Mouse (Mus musculus): Measurements from ENCODE around the gene Jmjd1c. TPM values are rescaled to one million over a fixed set of nuclear protein-coding genes. Genes with fewer than 3 reads are reported as not detected.

Gene Jmjd1c
- polyA plus RNA-seq, 1 experiment from 2014 or later: 31.6 TPM

GRCm38 (mm10) chr10:67097437-67098150 lies 1.7 kb downstream of the Jmjd1c start:
- Histone ChIP-seq H3K27ac (peak overlapping the region; percentile 96), H3K27me3 (ENCODE audit: low read depth, poor library complexity, severe bottlenecking) (no peaks in the 10 kb centered on the region)

GRCm38 (mm10) chr10:67098408-67099050 lies 2.6 kb downstream of the Jmjd1c start:
- H3K4me1 ChIP-seq: peaks cover 67% of the 10 kb centered on the region
- no peak overlapping the region for H3K27ac ChIP-seq
- 17% methylated on average over 7 of the region's 7 CpGs for WGBS
- no peaks in the 10 kb centered on the region for H3K9me3 ChIP-seq (replicated peaks)
- H3K27me3 ChIP-seq (ENCODE audit: low read depth, poor library complexity, severe bottlenecking): no peaks in the 10 kb centered on the region
- peak overlapping the region; percentile 89 for H3K4me3 ChIP-seq
- no peak for DNase-seq (ENCODE audit: low spot score)
- H3K36me3 ChIP-seq: no peaks in the 10 kb centered on the region

More at GRCm38 (mm10) chr10:67097437-67098150, 1.7 kb downstream of the Jmjd1c start:
- Histone ChIP-seq H3K9me3 (replicated peaks) (no peaks in the 10 kb centered on the region), H3K4me1 (peaks cover 58% of the 10 kb centered on the region), H3K4me3 (peak overlapping the region; percentile 89), H3K36me3 (no peaks in the 10 kb centered on the region)
- WGBS: 0% methylated on average over 15 of the region's 15 CpGs
- no peak for DNase-seq (ENCODE audit: low spot score)

- no peaks in the 10 kb centered on the region for H3K36me3 ChIP-seq
- H3K27ac ChIP-seq: no peak overlapping the region
- H3K9me3 ChIP-seq (replicated peaks): no peaks in the 10 kb centered on the region
- no peak for DNase-seq (ENCODE audit: low spot score)
- 61% methylated on average over 13 of the region's 13 CpGs for WGBS
- H3K27me3 ChIP-seq (ENCODE audit: low read depth, poor library complexity, severe bottlenecking): no peaks in the 10 kb centered on the region
- H3K4me1 ChIP-seq: peaks cover 73% of the 10 kb centered on the region
- no peak overlapping the region for H3K4me3 ChIP-seq
Measured at GRCm38 (mm10) chr10:67099183-67099929, 3.4 kb downstream of the Jmjd1c start.

- 47% methylated on average over 7 of the region's 7 CpGs for WGBS
- Histone ChIP-seq H3K36me3 (no peaks in the 10 kb centered on the region), H3K27ac (no peak overlapping the region), H3K4me3 (no peak overlapping the region), H3K9me3 (replicated peaks) (no peaks in the 10 kb centered on the region), H3K27me3 (ENCODE audit: low read depth, poor library complexity, severe bottlenecking) (no peaks in the 10 kb centered on the region), H3K4me1 (peaks cover 80% of the 10 kb centered on the region)
- DNase-seq (ENCODE audit: low spot score): no peak
Measured at GRCm38 (mm10) chr10:67100011-67100661, 4.2 kb downstream of the Jmjd1c start.

GRCm38 (mm10) chr10:67100831-67101251 lies 4.9 kb downstream of the Jmjd1c start:
- no peak for DNase-seq (ENCODE audit: low spot score)
- WGBS: 61% methylated on average over 9 of the region's 9 CpGs
- H3K4me1 ChIP-seq: peaks cover 85% of the 10 kb centered on the region
- H3K27me3 ChIP-seq (ENCODE audit: low read depth, poor library complexity, severe bottlenecking): no peaks in the 10 kb centered on the region
- no peaks in the 10 kb centered on the region for H3K9me3 ChIP-seq (replicated peaks)
- no peak overlapping the region for H3K4me3 ChIP-seq
- H3K36me3 ChIP-seq: no peaks in the 10 kb centered on the region
- no peak overlapping the region for H3K27ac ChIP-seq

- Histone ChIP-seq H3K9me3 (replicated peaks) (no peaks in the 10 kb centered on the region), H3K4me1 (peaks cover 73% of the 10 kb centered on the region), H3K27ac (no peak overlapping the region; the same call in 1 of the 2 replicates), H3K4me3 (no peak overlapping the region), H3K36me3 (peaks cover 16% of the 10 kb centered on the region), H3K27me3 (ENCODE audit: low read depth, poor library complexity, severe bottlenecking) (no peaks in the 10 kb centered on the region)
- no peak for DNase-seq (ENCODE audit: low spot score)
- WGBS: 28% methylated on average over 9 of the region's 9 CpGs
Measured at GRCm38 (mm10) chr10:67104543-67104942, 8.6 kb downstream of the Jmjd1c start.

- 77% methylated on average over 19 of the region's 19 CpGs for whole genome bisulfite sequencing
- H3K4me1 ChIP-seq: peaks cover 73% of the 10 kb centered on the region
Measured at GRCm38 (mm10) chr10:67105331-67106217, 9.6 kb downstream of the Jmjd1c start.

GRCm38 (mm10) chr10:67106400-67106799 lies 10.5 kb downstream of the Jmjd1c start:
- Histone ChIP-seq H3K36me3 (peaks cover 16% of the 10 kb centered on the region), H3K27me3 (ENCODE audit: low read depth, poor library complexity, severe bottlenecking) (no peaks in the 10 kb centered on the region), H3K4me1 (peaks cover 74% of the 10 kb centered on the region), H3K27ac (no peak overlapping the region), H3K4me3 (no peak overlapping the region), H3K9me3 (replicated peaks) (no peaks in the 10 kb centered on the region)
- 72% methylated on average over 6 of the region's 6 CpGs for WGBS
- DNase-seq (ENCODE audit: low spot score): no peak

More at GRCm38 (mm10) chr10:67105331-67106217, 9.6 kb downstream of the Jmjd1c start:
- Histone ChIP-seq H3K36me3 (peaks cover 16% of the 10 kb centered on the region), H3K27ac (no peak overlapping the region), H3K9me3 (replicated peaks) (no peaks in the 10 kb centered on the region), H3K27me3 (ENCODE audit: low read depth, poor library complexity, severe bottlenecking) (no peaks in the 10 kb centered on the region), H3K4me3 (no peak overlapping the region)
- no peak for DNase-seq (ENCODE audit: low spot score)

GRCm38 (mm10) chr10:67107017-67107761 lies 11.3 kb downstream of the Jmjd1c start:
- WGBS: 80% methylated on average over 9 of the region's 9 CpGs
- H3K27me3 ChIP-seq (ENCODE audit: low read depth, poor library complexity, severe bottlenecking): no peaks in the 10 kb centered on the region
- H3K9me3 ChIP-seq (replicated peaks): no peaks in the 10 kb centered on the region
- H3K27ac ChIP-seq: no peak overlapping the region
- DNase-seq (ENCODE audit: low spot score): no peak
- no peak overlapping the region for H3K4me3 ChIP-seq
- H3K4me1 ChIP-seq: peaks cover 74% of the 10 kb centered on the region
- peaks cover 16% of the 10 kb centered on the region for H3K36me3 ChIP-seq

GRCm38 (mm10) chr10:67108096-67108495 lies 12.2 kb downstream of the Jmjd1c start:
- Histone ChIP-seq H3K27me3 (ENCODE audit: low read depth, poor library complexity, severe bottlenecking) (no peaks in the 10 kb centered on the region), H3K27ac (no peak overlapping the region), H3K9me3 (replicated peaks) (no peaks in the 10 kb centered on the region), H3K4me3 (no peak overlapping the region), H3K36me3 (peaks cover 16% of the 10 kb centered on the region), H3K4me1 (peaks cover 70% of the 10 kb centered on the region)
- DNase-seq (ENCODE audit: low spot score): no peak
- WGBS: 91% methylated on average over 9 of the region's 9 CpGs

GRCm38 (mm10) chr10:67109635-67110034 lies 13.7 kb downstream of the Jmjd1c start:
- H3K4me1 ChIP-seq: peaks cover 60% of the 10 kb centered on the region
- WGBS: 83% methylated on average over 5 of the region's 5 CpGs
- no peak for DNase-seq (ENCODE audit: low spot score)

More at GRCm38 (mm10) chr10:67109635-67110034, 13.7 kb downstream of the Jmjd1c start:
- H3K4me3 ChIP-seq: no peak overlapping the region
- H3K36me3 ChIP-seq: peaks cover 16% of the 10 kb centered on the region
- H3K9me3 ChIP-seq (replicated peaks): no peaks in the 10 kb centered on the region
- no peaks in the 10 kb centered on the region for H3K27me3 ChIP-seq (ENCODE audit: low read depth, poor library complexity, severe bottlenecking)
- H3K27ac ChIP-seq: no peak overlapping the region

Data from limb, embryonic 10.5 days (tissue).